Mouse (Mus musculus): ENCODE results near the gene Fam71e1.

- peak; percentile 86; the same call in 1 of the 2 replicates for TF ChIP-seq CTCF (IDR thresholded peaks at IDR 0.05; ENCODE audit: borderline replicate concordance, control insufficient read depth, extremely low read depth, insufficient read depth, low read length, poor library complexity)
- 0 out of 2 replicates have a peak, but pooled peaks have one; percentile 21 for TF ChIP-seq POLR2A (IDR thresholded peaks at IDR 0.05; ENCODE audit: control insufficient read depth, extremely low read depth, insufficient read depth, low read length, poor library complexity)
Measured at GRCm38 (mm10) chr7:44527483-44528398, 31.4 kb downstream of the Fam71e1 start.
